Mouse (Mus musculus) spleen, adult 2 months (tissue): ENCODE results near the gene Mchr1.

ENCODE experiments used
- CTCF ChIP-seq: fragments of 200-500 bp; IDR thresholded peaks from 2 replicates; pipeline ENCODE4 v1.5.1; 2011; ENCODE audit warnings: mild to moderate bottlenecking, inconsistent platforms; ENCODE audit not compliant: insufficient read depth, insufficient read length, insufficient replicate concordance; ENCODE audit errors: extremely low read depth
- POLR2A ChIP-seq: fragments of 200-500 bp; IDR thresholded peaks from 2 replicates; pipeline ENCODE4 v1.6.1; 2011; ENCODE audit warnings: low read depth, low read length, inconsistent platforms

GRCm38 (mm10) chr15:81260208-81260607 is 24.9 kb downstream of the Mchr1 start:
- TF ChIP-seq CTCF (no peak), POLR2A (no peak)
